Mouse (Mus musculus) kidney, adult 2 months (tissue): ENCODE results near the gene Borcs5. TPM values are rescaled to one million over a fixed set of nuclear protein-coding genes. Genes with fewer than 3 reads are reported as not detected.
A peak's percentile ranks its signal among the peaks of the same experiment; 100 is the strongest.

Experiments used
- DNase-seq: peaks from one replicate; pipeline ENCODE4 v3.0.0; 2021
- H3K27ac ChIP-seq: fragments of 200-500 bp; 2 replicates; pipeline ENCODE4 v1.5.1; 2012; ENCODE audit warnings: low read depth, low read length, control low read depth, inconsistent platforms; ENCODE audit not compliant: insufficient read depth
- H3K27me3 ChIP-seq: fragments of 200-500 bp; replicated peaks from 2 replicates; pipeline ENCODE4 v1.6.1; 2012; ENCODE audit warnings: mild to moderate bottlenecking, moderate library complexity, low read length, inconsistent platforms; ENCODE audit not compliant: control insufficient read depth, insufficient read depth
- H3K36me3 ChIP-seq: fragments of 200-500 bp; 2 replicates; pipeline ENCODE4 v1.6.1; 2012; ENCODE audit warnings: mild to moderate bottlenecking, moderate library complexity, low read length, inconsistent platforms; ENCODE audit not compliant: control insufficient read depth, insufficient read depth
- H3K4me1 ChIP-seq: fragments of 200-500 bp; 2 replicates; pipeline ENCODE4 v1.6.1; 2011; ENCODE audit warnings: low read length; ENCODE audit not compliant: control insufficient read depth, insufficient read depth
- H3K4me3 ChIP-seq: fragments of 200-500 bp; 2 replicates; pipeline ENCODE4 v1.5.1; 2011; ENCODE audit warnings: mild to moderate bottlenecking, low read depth, low read length, control low read depth; ENCODE audit not compliant: insufficient read depth
- CTCF ChIP-seq: fragments of 200-500 bp; conservative IDR thresholded peaks from 2 replicates; pipeline ENCODE4 v1.5.1; 2011; ENCODE audit warnings: low read depth, mild to moderate bottlenecking, control low read depth, low read length, moderate library complexity, mixed read lengths; ENCODE audit not compliant: insufficient read depth, insufficient read length
- POLR2A ChIP-seq: fragments of 200-500 bp; IDR thresholded peaks from one replicate; pipeline ENCODE4 v1.6.1; 2011; ENCODE audit warnings: low read depth, low read length, control low read depth
- WGBS: fragments of 180-500 bp; shearing (Covaris S2); methylation state at CpG from one replicate; pipeline ENCODE4 v1.1.7; 2018; 5-methylcytosine and 5-hydroxymethylcytosine counted together
- polyA plus RNA-seq: library from polyadenylated mRNA; depleted of rRNA; stranded (reverse); fragments of >200 nt; gene quantifications from 2 replicates; pipeline ENCODE4 v1.2.3, GENCODE M21; 2012

The Borcs5 gene
- polyA plus RNA-seq, 1 experiment, result 14.5 TPM

DNA sequence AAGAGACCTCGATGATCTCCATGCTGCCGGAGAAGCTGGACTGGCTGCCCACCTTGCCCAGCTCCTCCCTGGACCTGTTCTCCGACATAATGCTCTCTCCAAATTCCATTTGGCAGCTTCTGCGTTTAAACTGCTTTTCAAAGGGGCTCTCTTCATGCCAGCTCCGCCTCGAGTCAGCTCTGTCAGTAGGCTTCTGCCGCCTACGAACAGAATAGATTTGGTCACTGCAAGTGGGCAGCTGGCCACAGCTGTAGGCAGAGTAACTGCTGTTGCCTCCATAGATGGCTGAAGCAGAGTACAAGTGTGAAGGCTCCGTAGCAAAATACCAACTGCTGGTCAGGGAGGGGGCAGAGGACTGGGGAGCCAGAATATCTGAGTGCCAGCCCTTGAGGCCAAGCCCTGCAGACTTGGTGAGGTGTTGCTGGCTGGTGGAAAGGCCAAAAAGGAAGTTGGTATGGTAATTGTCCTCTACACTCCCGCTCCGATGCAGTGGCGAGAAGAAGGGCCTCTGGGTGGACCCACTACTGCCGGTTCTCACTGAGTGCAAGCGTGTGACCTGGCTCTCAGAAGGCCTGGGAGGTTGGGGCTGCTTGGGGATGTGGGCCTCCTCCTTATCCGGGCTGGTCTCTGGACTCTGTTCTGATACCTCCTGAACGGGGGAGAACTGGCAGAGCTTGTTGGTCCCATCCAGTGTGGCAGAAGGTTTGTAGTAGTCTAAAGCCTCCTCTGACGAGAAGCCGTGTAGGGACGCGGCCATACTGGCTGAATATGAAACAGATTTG is 78.8 kb downstream of the Borcs5 start:
- Histone ChIP-seq H3K36me3 (peaks cover 1% of the 10 kb centered on the region; the same call in 1 of the 2 replicates), H3K27me3 (no peaks in the 10 kb centered on the region), H3K4me1 (0 out of 2 replicates have a peak, but pooled peaks cover 2% of the 10 kb centered on the region), H3K27ac (peak overlapping the region; percentile 21; the same call in 1 of the 2 replicates), H3K4me3 (no peak overlapping the region)
- TF ChIP-seq CTCF (no peak), POLR2A (no peak)
- 77% methylated on average over 20 of the region's 20 CpGs for WGBS
- no peak for DNase-seq

DNA sequence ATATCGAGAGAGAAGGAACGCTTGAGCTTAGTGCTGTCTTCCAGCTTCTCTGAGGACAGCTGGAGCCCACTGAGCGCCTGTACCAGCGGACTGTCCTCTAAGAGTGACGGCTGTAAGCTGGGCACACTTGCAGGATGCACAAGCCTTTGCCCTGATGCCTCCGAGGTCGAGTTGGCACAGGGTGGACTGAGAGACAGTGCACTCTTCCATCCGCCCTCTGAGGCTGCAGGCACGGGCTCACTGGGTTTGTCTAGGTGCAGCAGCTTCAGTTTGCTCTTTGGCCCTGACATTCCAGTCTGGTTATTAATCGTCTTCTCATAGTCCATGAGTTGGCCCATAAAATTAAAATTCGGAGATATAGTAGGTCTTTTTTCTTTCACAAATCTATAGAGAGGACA is 79.4 kb downstream of the Borcs5 start:
- TF ChIP-seq POLR2A, result no peak
- TF ChIP-seq CTCF, result no peak
- DNase-seq, result peak; percentile 83
- Histone ChIP-seq H3K4me1 (peaks cover 2% of the 10 kb centered on the region; the same call in 1 of the 2 replicates), H3K36me3 (peaks cover 1% of the 10 kb centered on the region; the same call in 1 of the 2 replicates), H3K27me3 (no peaks in the 10 kb centered on the region), H3K27ac (peak overlapping the region; percentile 42; the same call in 1 of the 2 replicates), H3K4me3 (no peak overlapping the region)
- 68% methylated on average over 11 of the region's 11 CpGs for WGBS

DNA sequence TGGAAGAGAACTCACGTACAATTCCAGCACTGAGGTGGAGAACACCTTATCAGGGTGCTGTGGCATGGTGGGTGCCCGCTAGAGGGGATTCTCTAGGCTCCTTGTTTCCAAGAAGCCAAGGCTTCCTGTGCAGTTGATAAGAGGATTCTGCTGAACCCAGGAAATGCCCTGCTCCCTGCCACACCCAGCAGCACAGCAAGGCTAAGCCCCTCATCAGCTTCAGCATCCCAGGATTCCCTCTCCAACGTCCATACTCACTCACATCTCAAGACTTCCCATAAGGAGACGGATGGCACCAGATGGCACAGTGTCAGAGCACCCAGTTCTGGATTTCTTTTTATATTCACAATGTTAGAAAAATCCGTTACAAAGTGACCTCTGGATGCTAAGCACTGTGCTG is 79.8 kb downstream of the Borcs5 start:
- H3K27me3 ChIP-seq, result no peaks in the 10 kb centered on the region
- H3K4me3 ChIP-seq, result no peak overlapping the region
- H3K36me3 ChIP-seq, result peaks cover 1% of the 10 kb centered on the region; the same call in 1 of the 2 replicates
- 69% methylated on average over 5 of the region's 5 CpGs for WGBS
- TF ChIP-seq POLR2A, result no peak
- TF ChIP-seq CTCF, result no peak
- no peak for DNase-seq
- H3K4me1 ChIP-seq, result peaks cover 6% of the 10 kb centered on the region
- H3K27ac ChIP-seq, result peak overlapping the region; percentile 42; the same call in 1 of the 2 replicates

DNA sequence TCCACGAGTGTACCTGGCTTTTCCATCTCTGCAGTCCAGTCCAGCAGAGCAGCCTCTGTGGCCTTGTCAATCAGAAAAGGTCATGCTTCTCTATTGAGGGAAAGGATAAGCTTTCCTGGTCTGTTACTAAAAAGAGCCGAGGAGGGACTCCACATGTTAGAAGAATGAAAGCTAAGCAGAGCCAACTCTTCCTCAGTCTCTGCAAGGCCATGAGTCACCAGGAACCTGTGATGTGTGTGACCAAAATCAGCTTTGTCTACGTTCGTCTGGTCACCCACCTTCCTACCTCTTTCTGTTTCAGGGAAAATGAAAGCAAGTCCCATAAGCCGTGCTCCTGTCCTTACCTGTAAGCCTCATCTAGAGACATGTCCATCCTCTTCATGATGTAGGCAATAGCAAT is 80.8 kb downstream of the Borcs5 start:
- 79% methylated on average over 5 of the region's 5 CpGs for WGBS
- Histone ChIP-seq H3K4me1 (peaks cover 11% of the 10 kb centered on the region), H3K27ac (no peak overlapping the region), H3K27me3 (no peaks in the 10 kb centered on the region), H3K4me3 (no peak overlapping the region), H3K36me3 (peaks cover 1% of the 10 kb centered on the region; the same call in 1 of the 2 replicates)
- no peak for TF ChIP-seq CTCF
- TF ChIP-seq POLR2A, result no peak
- no peak for DNase-seq

DNA sequence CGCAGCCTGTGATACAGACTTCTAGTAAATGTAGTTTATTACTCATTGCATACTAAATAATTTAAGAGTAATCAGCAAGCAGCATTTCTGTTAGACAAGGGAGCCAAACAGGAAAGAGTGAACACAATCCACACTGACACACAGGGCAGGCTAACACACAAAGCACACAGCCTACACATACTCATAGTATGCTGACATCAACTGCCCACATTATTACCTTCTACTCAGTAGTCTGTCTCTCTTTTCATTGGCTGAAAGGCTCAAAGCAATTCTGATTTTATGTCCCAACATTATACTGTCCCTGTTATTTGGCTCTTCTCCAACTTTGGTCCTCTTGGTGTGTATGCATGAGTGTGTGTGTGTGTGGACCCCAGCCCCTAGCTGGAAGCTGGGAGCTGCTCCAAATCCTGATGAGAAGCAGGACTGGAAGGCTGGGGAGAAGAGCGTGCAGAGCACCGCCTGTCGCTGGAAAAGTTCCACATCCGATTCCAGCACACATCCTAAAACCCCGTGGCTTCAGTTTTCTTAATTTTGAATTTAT is 82.5 kb downstream of the Borcs5 start:
- 92% methylated on average over 6 of the region's 6 CpGs for WGBS
- Histone ChIP-seq H3K27ac (no peak overlapping the region), H3K4me3 (no peak overlapping the region), H3K27me3 (no peaks in the 10 kb centered on the region), H3K36me3 (peaks cover 1% of the 10 kb centered on the region; the same call in 1 of the 2 replicates), H3K4me1 (peaks cover 14% of the 10 kb centered on the region)
- TF ChIP-seq CTCF, result no peak
- TF ChIP-seq POLR2A, result no peak
- DNase-seq, result no peak

DNA sequence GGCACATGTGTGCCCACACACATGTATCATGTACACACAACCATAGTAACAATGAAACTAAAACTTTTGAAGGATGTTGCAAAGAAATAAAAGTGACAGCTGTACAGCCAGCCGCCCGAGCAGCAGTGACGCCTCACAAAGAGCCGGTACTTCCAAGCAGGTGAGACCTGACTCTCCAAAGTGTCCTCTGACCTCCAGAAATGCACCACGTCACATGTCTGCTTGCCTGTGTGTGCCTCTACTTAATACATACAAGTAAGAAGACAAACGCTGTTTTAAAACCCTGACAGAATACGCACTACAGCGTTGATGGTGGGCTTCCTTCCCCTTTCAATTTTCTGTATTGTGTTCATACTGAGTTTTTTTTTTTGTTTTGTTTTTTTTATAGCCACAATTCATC is 83.6 kb downstream of the Borcs5 start:
- DNase-seq, result no peak
- no peaks in the 10 kb centered on the region for H3K27me3 ChIP-seq
- TF ChIP-seq CTCF (no peak), POLR2A (no peak)

DNA sequence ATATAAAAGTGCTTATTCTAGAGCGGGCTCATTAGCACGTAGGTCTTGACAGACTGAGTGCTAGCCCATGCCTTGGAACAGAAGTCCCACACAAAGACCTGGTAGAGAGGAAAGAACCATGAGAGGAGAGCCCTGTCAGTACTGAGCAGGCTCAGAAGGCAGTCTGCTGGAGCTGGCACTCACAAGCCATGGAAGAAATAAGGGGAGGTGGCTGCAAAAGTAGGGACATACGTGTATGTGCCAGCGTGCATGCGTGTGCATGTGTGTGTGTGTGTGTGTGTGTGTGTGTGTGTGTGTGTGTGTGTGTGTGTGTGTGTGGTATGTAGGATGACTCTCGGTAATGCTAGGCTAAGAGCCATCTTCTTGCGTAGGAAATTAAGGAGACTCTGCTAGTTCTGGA is 84.0 kb downstream of the Borcs5 start:
- H3K27ac ChIP-seq, result peak overlapping the region; percentile 82
- no peak overlapping the region for H3K4me3 ChIP-seq
- no peaks in the 10 kb centered on the region for H3K36me3 ChIP-seq
- H3K27me3 ChIP-seq, result no peaks in the 10 kb centered on the region
- peaks cover 13% of the 10 kb centered on the region for H3K4me1 ChIP-seq
- DNase-seq, result no peak
- 94% methylated on average over 7 of the region's 7 CpGs for WGBS
- TF ChIP-seq CTCF, result no peak
- no peak for TF ChIP-seq POLR2A

More for the DNA sequence above, 83.6 kb downstream of the Borcs5 start:
- no peak overlapping the region; the same call in 1 of the 2 replicates for H3K27ac ChIP-seq
- H3K36me3 ChIP-seq, result no peaks in the 10 kb centered on the region
- H3K4me1 ChIP-seq, result peaks cover 14% of the 10 kb centered on the region
- WGBS, result 84% methylated on average over 8 of the region's 8 CpGs
- no peak overlapping the region for H3K4me3 ChIP-seq
